Mouse (Mus musculus): ENCODE data around the gene Neurog2. TPM values are rescaled to one million over a fixed set of nuclear protein-coding genes. Genes with fewer than 3 reads are reported as not detected.

The Neurog2 gene
- not detected in 2 replicates for polyA plus RNA-seq (2015; fragmentation: Nextera tagmentation; extraction: Ambion mirVana)

GRCm38 (mm10) chr3:127633080-127634032 lies at the start of gene Neurog2:
Gene Neurog2 (plus strand): TSS chr3:127633135.
- peak within 1 kb of the TSS; percentile 65 for H3K4me2 ChIP-seq (replicated peaks; ENCODE audit: low read depth, low read length)
- ATAC-seq (ENCODE audit: low FRiP score, low TSS enrichment): peak; percentile 20; the same call in 1 of the 2 replicates
- no peaks in the 10 kb centered on the region for H3K36me3 ChIP-seq (ENCODE audit: insufficient read depth, low read length)
- H3K27ac ChIP-seq (ENCODE audit: low read length): no peak within 1 kb of the TSS
- WGBS: under 1% methylated on average over 92 of the region's 92 CpGs
- no peaks in the 10 kb centered on the region for H3K9me3 ChIP-seq (ENCODE audit: low read length)
- H3K27me3 ChIP-seq (ENCODE audit: insufficient read depth, low read length): peaks cover 92% of the 10 kb centered on the region
- peaks cover 32% of the 10 kb centered on the region for H3K4me1 ChIP-seq (ENCODE audit: insufficient read depth, low read length)
- H3K4me3 ChIP-seq (ENCODE audit: low read length): peak within 1 kb of the TSS; percentile 44
- H3K9ac ChIP-seq (replicated peaks; ENCODE audit: low read length): 0 out of 2 replicates have a peak within 1 kb of the TSS, but pooled peaks have one; percentile 19

DNA sequence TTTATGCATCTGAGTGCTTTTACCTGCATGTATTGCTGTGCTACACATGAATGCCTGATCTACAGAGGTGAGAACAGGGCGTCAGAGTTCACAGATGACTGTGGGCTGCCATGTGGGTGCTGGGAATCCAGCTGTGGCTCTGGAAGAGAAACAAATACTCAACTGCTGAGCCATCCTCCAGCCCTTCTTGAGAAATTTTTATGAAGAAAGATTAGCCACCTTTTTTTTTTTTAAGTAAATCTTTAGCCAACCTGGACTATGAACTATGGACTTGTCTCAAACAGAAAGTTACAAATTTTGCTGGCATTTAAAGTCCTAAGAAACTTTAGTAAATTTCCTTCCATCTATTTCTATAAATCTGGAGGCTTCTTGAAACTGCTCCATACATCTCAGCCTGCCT lies 35.8 kb upstream of the Neurog2 start:
- WGBS: 71% methylated on average over 1 of the region's 1 CpGs
- H3K9ac ChIP-seq (replicated peaks; ENCODE audit: low read length): no peak overlapping the region
- no peak for ATAC-seq (ENCODE audit: low FRiP score, low TSS enrichment)
- H3K36me3 ChIP-seq (ENCODE audit: insufficient read depth, low read length): peaks cover 25% of the 10 kb centered on the region
- H3K27me3 ChIP-seq (ENCODE audit: insufficient read depth, low read length): no peaks in the 10 kb centered on the region
- no peak overlapping the region for H3K27ac ChIP-seq (ENCODE audit: low read length)
- no peak overlapping the region for H3K4me2 ChIP-seq (replicated peaks; ENCODE audit: low read depth, low read length)
- no peaks in the 10 kb centered on the region for H3K9me3 ChIP-seq (ENCODE audit: low read length)
- H3K4me3 ChIP-seq (ENCODE audit: low read length): no peak overlapping the region
- no peaks in the 10 kb centered on the region for H3K4me1 ChIP-seq (ENCODE audit: insufficient read depth, low read length)

DNA sequence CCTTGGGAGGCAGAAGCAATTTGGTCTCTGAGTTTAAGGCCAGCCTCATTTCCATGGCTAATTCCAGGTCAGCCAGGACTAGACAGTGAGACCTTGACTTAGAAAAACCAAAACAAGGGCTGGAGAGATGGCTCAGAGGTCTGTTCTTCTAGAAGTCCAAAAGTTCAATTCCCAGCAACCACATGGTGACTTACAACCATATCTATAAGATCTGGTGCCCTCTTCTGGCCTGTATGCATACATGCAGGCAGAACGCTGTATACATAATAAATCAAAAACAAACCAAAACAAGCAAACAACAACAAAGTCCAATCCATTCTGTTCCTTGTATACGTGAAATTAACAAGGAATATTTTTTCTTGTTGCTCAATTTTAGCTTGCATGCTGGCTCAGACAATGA lies 24.8 kb upstream of the Neurog2 start:
- H3K27ac ChIP-seq (ENCODE audit: low read length): no peak overlapping the region
- H3K27me3 ChIP-seq (ENCODE audit: insufficient read depth, low read length): no peaks in the 10 kb centered on the region
- 87% methylated on average over 2 of the region's 2 CpGs for WGBS
- H3K9me3 ChIP-seq (ENCODE audit: low read length): no peaks in the 10 kb centered on the region
- no peaks in the 10 kb centered on the region for H3K4me1 ChIP-seq (ENCODE audit: insufficient read depth, low read length)
- H3K4me3 ChIP-seq (ENCODE audit: low read length): no peak overlapping the region
- H3K9ac ChIP-seq (replicated peaks; ENCODE audit: low read length): no peak overlapping the region
- H3K36me3 ChIP-seq (ENCODE audit: insufficient read depth, low read length): peaks cover 30% of the 10 kb centered on the region
- H3K4me2 ChIP-seq (replicated peaks; ENCODE audit: low read depth, low read length): no peak overlapping the region
- no peak for ATAC-seq (ENCODE audit: low FRiP score, low TSS enrichment)

DNA sequence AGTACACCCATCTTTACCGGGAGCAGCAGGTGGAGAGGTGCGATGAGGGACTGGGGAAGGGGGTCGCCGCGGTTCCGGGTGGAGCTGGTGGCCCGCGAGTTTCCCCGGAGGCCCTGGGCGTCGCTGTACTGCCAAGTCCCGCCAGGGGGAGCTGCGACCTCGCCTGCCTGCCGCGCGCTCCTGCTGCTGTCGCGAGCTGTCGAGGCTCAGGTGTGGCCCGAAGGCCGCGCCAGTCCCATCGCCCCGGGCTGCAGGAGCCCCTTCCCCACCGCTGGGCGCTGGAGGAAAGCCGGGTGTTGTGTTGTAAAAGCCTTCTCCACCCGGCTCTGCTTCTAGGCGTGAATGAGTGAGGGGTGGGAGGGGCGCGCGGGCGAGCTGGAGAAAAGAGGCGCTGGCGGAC lies 7.6 kb upstream of the Neurog2 start:
- WGBS: 1% methylated on average over 36 of the region's 36 CpGs
- peak; percentile 80 for ATAC-seq (ENCODE audit: low FRiP score, low TSS enrichment)
- Histone ChIP-seq H3K4me2 (replicated peaks; ENCODE audit: low read depth, low read length) (peak overlapping the region; percentile 65), H3K4me1 (ENCODE audit: insufficient read depth, low read length) (peaks cover 14% of the 10 kb centered on the region), H3K9ac (replicated peaks; ENCODE audit: low read length) (no peak overlapping the region), H3K27me3 (ENCODE audit: insufficient read depth, low read length) (peaks cover 69% of the 10 kb centered on the region), H3K9me3 (ENCODE audit: low read length) (no peaks in the 10 kb centered on the region), H3K4me3 (ENCODE audit: low read length) (peak overlapping the region; percentile 46), H3K27ac (ENCODE audit: low read length) (no peak overlapping the region), H3K36me3 (ENCODE audit: insufficient read depth, low read length) (no peaks in the 10 kb centered on the region)

- Histone ChIP-seq H3K9ac (replicated peaks; ENCODE audit: low read length) (no peak overlapping the region), H3K4me1 (ENCODE audit: insufficient read depth, low read length) (peaks cover 14% of the 10 kb centered on the region), H3K27me3 (ENCODE audit: insufficient read depth, low read length) (peaks cover 75% of the 10 kb centered on the region), H3K4me3 (ENCODE audit: low read length) (peak overlapping the region; percentile 46), H3K9me3 (ENCODE audit: low read length) (no peaks in the 10 kb centered on the region), H3K27ac (ENCODE audit: low read length) (no peak overlapping the region), H3K36me3 (ENCODE audit: insufficient read depth, low read length) (no peaks in the 10 kb centered on the region), H3K4me2 (replicated peaks; ENCODE audit: low read depth, low read length) (peak overlapping the region; percentile 65)
- WGBS: under 1% methylated on average over 28 of the region's 28 CpGs
- ATAC-seq (ENCODE audit: low FRiP score, low TSS enrichment): no peak
Observed at GRCm38 (mm10) chr3:127625701-127626399, 7.1 kb upstream of the Neurog2 start.

DNA sequence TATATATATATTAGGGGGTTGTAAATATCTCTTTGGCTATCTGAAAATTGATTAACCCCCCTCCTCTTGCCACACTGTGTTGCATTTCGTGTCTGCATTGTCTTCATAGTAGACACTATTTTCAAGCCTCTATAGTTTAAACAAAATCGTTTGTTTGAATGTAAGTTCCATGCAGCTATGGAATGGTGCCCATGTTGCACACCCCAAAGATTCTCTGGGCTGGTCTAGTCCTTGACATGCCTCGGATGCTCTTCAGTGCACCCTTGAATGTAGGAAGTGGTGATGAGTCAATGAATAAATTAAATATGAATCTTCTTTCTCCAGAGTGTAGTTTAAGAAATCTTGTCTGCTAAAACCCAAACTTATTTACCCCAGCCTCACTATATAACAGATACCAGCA lies 6.4 kb upstream of the Neurog2 start:
- H3K4me2 ChIP-seq (replicated peaks; ENCODE audit: low read depth, low read length): no peak overlapping the region
- H3K27me3 ChIP-seq (ENCODE audit: insufficient read depth, low read length): peaks cover 80% of the 10 kb centered on the region
- no peak for ATAC-seq (ENCODE audit: low FRiP score, low TSS enrichment)
- no peaks in the 10 kb centered on the region for H3K9me3 ChIP-seq (ENCODE audit: low read length)
- no peak overlapping the region for H3K27ac ChIP-seq (ENCODE audit: low read length)
- H3K36me3 ChIP-seq (ENCODE audit: insufficient read depth, low read length): no peaks in the 10 kb centered on the region
- H3K4me3 ChIP-seq (ENCODE audit: low read length): no peak overlapping the region
- no peak overlapping the region for H3K9ac ChIP-seq (replicated peaks; ENCODE audit: low read length)
- WGBS: 9% methylated on average over 3 of the region's 3 CpGs
- H3K4me1 ChIP-seq (ENCODE audit: insufficient read depth, low read length): peaks cover 14% of the 10 kb centered on the region

DNA sequence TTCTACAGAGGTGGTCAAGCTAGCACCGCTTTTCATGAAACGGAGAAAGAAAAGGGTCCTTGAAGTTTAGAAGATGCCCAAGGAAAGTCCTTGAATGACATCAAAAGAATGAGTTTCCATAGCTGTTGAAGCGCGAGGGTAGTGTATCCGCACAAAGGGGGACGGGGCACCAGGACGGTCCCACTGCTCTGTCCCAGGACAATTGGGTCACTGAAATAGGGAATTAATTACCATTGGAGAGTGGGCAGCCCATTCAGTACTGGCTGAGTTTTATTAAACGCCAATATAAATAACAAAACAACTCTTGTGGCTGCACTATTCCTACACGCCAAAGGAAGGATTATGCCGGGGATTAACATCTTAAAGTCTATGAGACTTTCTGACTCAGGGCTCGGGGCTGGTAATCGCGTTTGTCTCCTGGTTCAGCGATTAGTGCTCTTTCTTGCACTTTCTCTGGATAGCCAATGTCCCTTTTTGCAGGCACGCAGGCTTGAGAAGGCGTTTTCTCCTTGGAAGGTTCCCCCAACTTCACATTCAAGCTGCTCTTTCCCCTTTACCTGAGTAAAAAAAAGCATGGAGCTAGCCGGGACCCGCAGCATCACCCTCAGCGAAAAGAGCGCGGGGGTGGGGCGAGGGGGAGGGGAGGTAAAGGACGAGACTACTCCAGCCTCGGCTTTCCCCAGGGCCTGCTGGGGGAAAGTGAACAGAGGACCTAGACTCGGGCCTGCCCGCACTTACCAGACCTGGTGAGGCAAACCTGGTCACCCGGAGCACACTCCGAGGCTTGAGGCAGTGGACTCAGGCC lies 5.6 kb upstream of the Neurog2 start:
- H3K9ac ChIP-seq (replicated peaks; ENCODE audit: low read length): no peak overlapping the region
- H3K4me1 ChIP-seq (ENCODE audit: insufficient read depth, low read length): peaks cover 17% of the 10 kb centered on the region
- no peaks in the 10 kb centered on the region for H3K36me3 ChIP-seq (ENCODE audit: insufficient read depth, low read length)
- no peak overlapping the region for H3K4me3 ChIP-seq (ENCODE audit: low read length)
- no peak overlapping the region for H3K4me2 ChIP-seq (replicated peaks; ENCODE audit: low read depth, low read length)
- H3K27ac ChIP-seq (ENCODE audit: low read length): no peak overlapping the region
- under 1% methylated on average over 28 of the region's 28 CpGs for WGBS
- H3K9me3 ChIP-seq (ENCODE audit: low read length): no peaks in the 10 kb centered on the region
- no peak for ATAC-seq (ENCODE audit: low FRiP score, low TSS enrichment)
- peaks cover 88% of the 10 kb centered on the region for H3K27me3 ChIP-seq (ENCODE audit: insufficient read depth, low read length)

DNA sequence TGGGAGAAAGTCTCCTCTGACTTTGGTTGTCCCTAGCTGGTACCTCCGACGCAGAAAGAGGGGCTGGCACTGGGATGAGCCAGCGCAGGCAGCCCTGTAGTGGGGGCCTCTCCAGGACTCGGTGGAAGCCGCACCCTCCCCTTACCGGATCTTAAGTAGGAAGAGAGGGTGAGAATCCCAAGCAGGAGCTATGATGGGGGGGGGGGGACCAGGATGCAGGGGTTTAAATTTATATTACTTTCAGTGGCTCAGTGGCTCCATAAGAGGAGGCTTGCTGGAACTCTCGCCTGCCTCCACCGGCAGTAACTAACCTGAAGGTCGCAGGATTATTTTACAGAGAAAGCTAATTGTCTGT lies 5.0 kb upstream of the Neurog2 start:
- H3K4me1 ChIP-seq (ENCODE audit: insufficient read depth, low read length): peaks cover 23% of the 10 kb centered on the region
- no peak overlapping the region for H3K4me2 ChIP-seq (replicated peaks; ENCODE audit: low read depth, low read length)
- H3K27me3 ChIP-seq (ENCODE audit: insufficient read depth, low read length): peaks cover 88% of the 10 kb centered on the region
- under 1% methylated on average over 9 of the region's 9 CpGs for WGBS
- no peak overlapping the region for H3K27ac ChIP-seq (ENCODE audit: low read length)
- H3K36me3 ChIP-seq (ENCODE audit: insufficient read depth, low read length): no peaks in the 10 kb centered on the region
- 0 out of 2 replicates have a peak overlapping the region, but pooled peaks have one; percentile 8 for H3K4me3 ChIP-seq (ENCODE audit: low read length)
- no peak for ATAC-seq (ENCODE audit: low FRiP score, low TSS enrichment)
- H3K9me3 ChIP-seq (ENCODE audit: low read length): no peaks in the 10 kb centered on the region
- H3K9ac ChIP-seq (replicated peaks; ENCODE audit: low read length): no peak overlapping the region

GRCm38 (mm10) chr3:127628311-127629184 lies 4.4 kb upstream of the Neurog2 start:
- no peak for ATAC-seq (ENCODE audit: low FRiP score, low TSS enrichment)
- peaks cover 29% of the 10 kb centered on the region for H3K4me1 ChIP-seq (ENCODE audit: insufficient read depth, low read length)
- no peaks in the 10 kb centered on the region for H3K9me3 ChIP-seq (ENCODE audit: low read length)
- peaks cover 92% of the 10 kb centered on the region for H3K27me3 ChIP-seq (ENCODE audit: insufficient read depth, low read length)
- no peaks in the 10 kb centered on the region for H3K36me3 ChIP-seq (ENCODE audit: insufficient read depth, low read length)
- H3K27ac ChIP-seq (ENCODE audit: low read length): no peak overlapping the region
- H3K4me3 ChIP-seq (ENCODE audit: low read length): 0 out of 2 replicates have a peak overlapping the region, but pooled peaks have one; percentile 15
- H3K4me2 ChIP-seq (replicated peaks; ENCODE audit: low read depth, low read length): no peak overlapping the region
- H3K9ac ChIP-seq (replicated peaks; ENCODE audit: low read length): no peak overlapping the region
- whole genome bisulfite sequencing: 1% methylated on average over 37 of the region's 37 CpGs

Measured in kidney, embryonic 16.5 days (tissue).